Mouse (Mus musculus) neural tube, embryonic 14.5 days (tissue): ENCODE measurements at regions not wholly inside any gene's neighbourhood (a gene's known extent, or its start where the extent isn't known, plus 50 kb on each side); places are given as distances from the start of the nearest gene placed in this dataset.
"Not testable (repeated sequence)": the region's sequence is repeated elsewhere in the genome, so short reads cannot be mapped to it uniquely, and the experiment has no call there.

Experiments used
- ATAC-seq: fragments of 200-750 bp; cut with Nextera tagmentation; 2 replicates; pipeline ENCODE4 v1.8.0; 2017; ENCODE audit warnings: low read depth, mild to moderate bottlenecking, moderate TSS enrichment, moderate library complexity
- H3K27ac ChIP-seq: fragments of 300-500 bp; sonication (generic); 2 replicates; pipeline ENCODE4 v1.5.1; 2014; ENCODE audit warnings: low read depth, mild to moderate bottlenecking, control low read depth, low read length, moderate library complexity, mixed read lengths
- H3K27me3 ChIP-seq: fragments of 300-500 bp; sonication (generic); 2 replicates; pipeline ENCODE4 v1.6.1; 2014; ENCODE audit warnings: low read length; ENCODE audit not compliant: control insufficient read depth, insufficient read depth
- H3K36me3 ChIP-seq: fragments of 300-500 bp; sonication (generic); 2 replicates; pipeline ENCODE4 v1.6.1; 2014; ENCODE audit warnings: low read length, mixed read lengths; ENCODE audit not compliant: control insufficient read depth, insufficient read depth
- H3K4me1 ChIP-seq: fragments of 300-500 bp; sonication (generic); 2 replicates; pipeline ENCODE4 v1.6.1; 2014; ENCODE audit warnings: low read length; ENCODE audit not compliant: control insufficient read depth, insufficient read depth
- H3K4me2 ChIP-seq: fragments of 300-500 bp; sonication (generic); 2 replicates; pipeline ENCODE4 v1.6.1; 2014; ENCODE audit warnings: mild to moderate bottlenecking, low read depth, low read length, control low read depth
- H3K4me3 ChIP-seq: fragments of 300-500 bp; sonication (generic); 2 replicates; pipeline ENCODE4 v1.5.1; 2014; ENCODE audit warnings: low read depth, low read length, control low read depth, mixed read lengths
- H3K9ac ChIP-seq: fragments of 300-500 bp; sonication (generic); replicated peaks from 2 replicates; pipeline ENCODE4 v1.6.1; 2014; ENCODE audit warnings: low read depth, mild to moderate bottlenecking, control low read depth, low read length, mixed read lengths
- H3K9me3 ChIP-seq: fragments of 300-500 bp; sonication (generic); 2 replicates; pipeline ENCODE4 v1.6.1; 2016; ENCODE audit warnings: low read length; ENCODE audit not compliant: control insufficient read depth
- WGBS: fragments of 180-500 bp; shearing (Covaris S2); extraction: QIAGEN DNeasy Blood & Tissue Kit; methylation state at CpG from one replicate; pipeline ENCODE4 v1.1.7; 2014; 5-methylcytosine and 5-hydroxymethylcytosine counted together

DNA sequence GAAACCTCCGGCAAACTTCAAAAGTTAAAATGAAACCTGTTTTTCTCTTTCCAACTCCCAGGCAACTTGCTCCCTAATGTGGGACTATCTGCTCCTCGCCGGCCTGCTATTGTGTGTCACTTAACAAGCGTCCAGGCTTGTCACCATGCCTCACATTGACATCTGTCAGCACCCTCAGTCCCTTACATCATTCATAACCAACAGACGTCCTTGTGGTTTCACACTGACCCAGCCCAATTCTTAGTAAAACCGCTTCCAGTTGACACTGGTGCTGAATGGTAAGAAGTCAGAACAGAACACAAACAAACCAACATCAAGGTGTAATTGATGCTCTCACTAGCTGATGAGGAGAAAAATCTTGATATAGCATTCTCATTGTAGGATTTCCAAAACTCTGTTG is 85.8 kb upstream of the Ifngr1 start:
- no peak for ATAC-seq
- Histone ChIP-seq H3K4me1 (no peaks in the 10 kb centered on the region), H3K36me3 (no peaks in the 10 kb centered on the region), H3K27ac (no peak overlapping the region), H3K4me2 (no peak overlapping the region), H3K4me3 (no peak overlapping the region), H3K9me3 (no peaks in the 10 kb centered on the region), H3K9ac (no peak overlapping the region), H3K27me3 (no peaks in the 10 kb centered on the region)
- 80% methylated on average over 6 of the region's 6 CpGs for WGBS

GRCm38 (mm10) chr10:19506434-19506833 is 85.3 kb upstream of the Ifngr1 start:
- Histone ChIP-seq H3K9me3 (no peaks in the 10 kb centered on the region), H3K27me3 (no peaks in the 10 kb centered on the region), H3K4me2 (no peak overlapping the region), H3K4me3 (no peak overlapping the region), H3K36me3 (no peaks in the 10 kb centered on the region), H3K4me1 (no peaks in the 10 kb centered on the region), H3K27ac (no peak overlapping the region), H3K9ac (no peak overlapping the region)
- ATAC-seq: no peak

GRCm38 (mm10) chr10:19508221-19508745 is 83.5 kb upstream of the Ifngr1 start:
- Histone ChIP-seq H3K9ac (no peak overlapping the region), H3K4me1 (no peaks in the 10 kb centered on the region), H3K27me3 (no peaks in the 10 kb centered on the region), H3K4me2 (no peak overlapping the region), H3K4me3 (no peak overlapping the region), H3K36me3 (no peaks in the 10 kb centered on the region), H3K9me3 (no peaks in the 10 kb centered on the region), H3K27ac (no peak overlapping the region)
- WGBS: 82% methylated on average over 5 of the region's 5 CpGs
- ATAC-seq: no peak

DNA sequence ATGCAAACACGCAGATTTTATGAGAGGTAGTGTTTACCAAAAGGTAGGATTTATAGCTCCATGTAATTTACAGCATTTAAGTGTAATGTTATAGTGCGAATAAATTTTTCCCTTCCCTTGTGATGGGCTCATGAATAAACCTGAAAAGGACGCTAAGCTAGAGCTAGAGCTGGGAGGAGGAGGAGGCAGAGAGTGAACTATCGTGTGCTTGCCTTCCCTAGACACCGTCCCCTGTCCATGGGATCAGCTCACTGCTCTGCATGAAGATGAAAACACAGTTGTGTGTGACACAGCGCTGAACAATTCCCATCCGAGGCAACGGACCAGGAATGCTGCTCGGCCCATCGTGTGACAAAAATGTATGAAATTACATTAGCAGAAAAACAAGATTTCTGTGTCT is 81.7 kb upstream of the Ifngr1 start:
- Histone ChIP-seq H3K27me3 (no peaks in the 10 kb centered on the region), H3K27ac (no peak overlapping the region), H3K36me3 (no peaks in the 10 kb centered on the region), H3K9me3 (no peaks in the 10 kb centered on the region), H3K4me2 (no peak overlapping the region), H3K9ac (no peak overlapping the region), H3K4me3 (no peak overlapping the region), H3K4me1 (no peaks in the 10 kb centered on the region)
- ATAC-seq: no peak
- WGBS: 49% methylated on average over 10 of the region's 10 CpGs

DNA sequence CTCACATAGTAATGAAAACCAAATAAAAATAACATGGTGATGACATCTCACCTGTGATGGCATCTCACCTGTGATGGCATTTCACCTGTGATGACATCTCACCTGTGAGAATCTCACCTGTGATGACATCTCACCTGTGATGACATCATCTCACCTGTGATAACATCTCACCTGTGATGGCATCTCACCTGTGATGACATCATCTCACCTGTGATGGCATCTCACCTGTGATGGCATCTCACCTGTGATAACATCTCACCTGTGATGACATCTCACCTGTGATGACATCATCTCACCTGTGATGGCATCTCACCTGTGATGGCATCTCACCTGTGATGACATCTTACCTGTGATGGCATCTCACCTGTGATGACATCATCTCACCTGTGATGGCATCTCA is 77.4 kb upstream of the Ifngr1 start:
- not testable (repeated sequence) for H3K4me1 ChIP-seq, H3K9ac ChIP-seq, H3K4me3 ChIP-seq, H3K27me3 ChIP-seq, H3K36me3 ChIP-seq, H3K27ac ChIP-seq, H3K4me2 ChIP-seq, ATAC-seq, H3K9me3 ChIP-seq

- ATAC-seq: no peak
- H3K9me3 ChIP-seq: no peaks in the 10 kb centered on the region
- no peaks in the 10 kb centered on the region for H3K4me1 ChIP-seq
- H3K27ac ChIP-seq: no peak overlapping the region
- no peaks in the 10 kb centered on the region for H3K27me3 ChIP-seq
- no peak overlapping the region for H3K4me2 ChIP-seq
- H3K4me3 ChIP-seq: no peak overlapping the region
- WGBS: 99% methylated on average over 2 of the region's 2 CpGs
- no peaks in the 10 kb centered on the region for H3K36me3 ChIP-seq
- H3K9ac ChIP-seq: no peak overlapping the region
Observed at GRCm38 (mm10) chr10:19514837-19515236, 76.9 kb upstream of the Ifngr1 start.

- Histone ChIP-seq H3K9ac (no peak overlapping the region), H3K4me3 (no peak overlapping the region), H3K4me1 (no peaks in the 10 kb centered on the region), H3K4me2 (no peak overlapping the region), H3K27ac (no peak overlapping the region), H3K27me3 (no peaks in the 10 kb centered on the region), H3K9me3 (no peaks in the 10 kb centered on the region), H3K36me3 (no peaks in the 10 kb centered on the region)
- no peak for ATAC-seq
- 94% methylated on average over 3 of the region's 3 CpGs for WGBS
Observed at GRCm38 (mm10) chr10:19516011-19516410, 75.7 kb upstream of the Ifngr1 start.

- Histone ChIP-seq H3K9ac (no peak overlapping the region), H3K27ac (no peak overlapping the region), H3K4me2 (no peak overlapping the region), H3K36me3 (no peaks in the 10 kb centered on the region), H3K9me3 (no peaks in the 10 kb centered on the region), H3K27me3 (no peaks in the 10 kb centered on the region), H3K4me3 (no peak overlapping the region), H3K4me1 (no peaks in the 10 kb centered on the region)
- 79% methylated on average over 2 of the region's 2 CpGs for WGBS
- ATAC-seq: no peak
Observed at GRCm38 (mm10) chr10:19517093-19517492, 74.7 kb upstream of the Ifngr1 start.

GRCm38 (mm10) chr10:19518763-19519162 is 73.0 kb upstream of the Ifngr1 start:
- Histone ChIP-seq H3K9ac (no peak overlapping the region), H3K36me3 (no peaks in the 10 kb centered on the region), H3K4me3 (no peak overlapping the region), H3K27ac (no peak overlapping the region), H3K27me3 (no peaks in the 10 kb centered on the region), H3K4me2 (no peak overlapping the region), H3K4me1 (no peaks in the 10 kb centered on the region), H3K9me3 (no peaks in the 10 kb centered on the region)
- 8% methylated on average over 6 of the region's 6 CpGs for WGBS
- ATAC-seq: no peak

GRCm38 (mm10) chr10:19522198-19522597 is 69.6 kb upstream of the Ifngr1 start:
- H3K27ac ChIP-seq: no peak overlapping the region
- no peak overlapping the region for H3K4me3 ChIP-seq
- ATAC-seq: no peak
- no peaks in the 10 kb centered on the region for H3K36me3 ChIP-seq
- no peaks in the 10 kb centered on the region for H3K27me3 ChIP-seq
- H3K4me2 ChIP-seq: no peak overlapping the region
- H3K4me1 ChIP-seq: no peaks in the 10 kb centered on the region
- WGBS: 72% methylated on average over 2 of the region's 2 CpGs
- no peak overlapping the region for H3K9ac ChIP-seq
- H3K9me3 ChIP-seq: no peaks in the 10 kb centered on the region
